Mouse (Mus musculus) R1 (cell line): Measurements from ENCODE around the gene Sgta.
A peak's percentile ranks its signal among the peaks of the same experiment; 100 is the strongest.

ENCODE experiments used
- DNase-seq: peaks from one replicate; pipeline ENCODE4 v3.0.0-alpha.2; 2018; ENCODE audit warnings: low read depth, low spot score

Sgta gene

DNA sequence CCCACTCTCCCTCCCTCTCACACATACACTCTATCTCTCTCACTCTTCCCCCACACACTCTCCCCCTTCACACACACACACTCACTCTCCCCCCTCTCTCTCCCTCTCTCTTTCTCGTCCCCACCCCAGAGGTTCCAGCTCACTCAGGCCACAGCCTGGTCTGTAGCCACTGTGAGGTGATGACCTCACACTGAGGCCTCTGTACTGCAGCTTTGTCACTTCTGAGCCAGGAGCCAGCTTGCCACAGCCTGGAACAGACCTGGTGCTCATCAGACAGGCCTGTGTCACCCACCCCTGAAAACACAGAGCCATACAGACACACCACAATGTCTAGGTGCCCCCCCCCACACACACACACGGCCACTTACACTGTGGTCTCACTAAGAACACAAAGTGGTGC, 39.8 kb downstream of the Sgta start:
- no peak for DNase-seq

GRCm38 (mm10) chr10:81019687-81020086, 40.3 kb downstream of the Sgta start:
- DNase-seq: no peak

GRCm38 (mm10) chr10:81018326-81018725, 41.7 kb downstream of the Sgta start:
- DNase-seq: peak; percentile 96

DNA sequence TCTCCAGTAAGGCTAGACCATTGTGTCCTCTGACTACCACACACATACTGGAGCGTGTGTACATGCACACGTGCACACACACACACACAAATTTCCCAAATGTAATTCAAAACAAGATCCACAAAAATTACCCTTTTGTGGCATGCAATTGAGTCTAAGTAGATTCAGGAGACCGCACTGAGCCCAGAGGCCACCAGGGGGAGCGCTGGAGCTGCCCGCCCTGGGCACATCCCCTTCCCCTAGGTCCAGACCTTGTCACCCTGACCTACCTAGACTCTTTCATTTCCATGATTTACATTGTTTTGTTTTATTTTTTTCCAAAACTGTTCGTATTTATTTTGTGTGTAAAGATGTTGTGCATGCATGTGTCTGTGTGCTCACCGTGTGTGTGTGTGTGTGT, 43.3 kb downstream of the Sgta start:
- peak; percentile 72 for DNase-seq

GRCm38 (mm10) chr10:81015666-81016065, 44.3 kb downstream of the Sgta start:
- DNase-seq: no peak

GRCm38 (mm10) chr10:81014393-81015384, 45.3 kb downstream of the Sgta start, which contains the start of gene Gng7:
Gng7 (minus strand) TSS chr10:81014945.
- peak; percentile 98 for DNase-seq

DNA sequence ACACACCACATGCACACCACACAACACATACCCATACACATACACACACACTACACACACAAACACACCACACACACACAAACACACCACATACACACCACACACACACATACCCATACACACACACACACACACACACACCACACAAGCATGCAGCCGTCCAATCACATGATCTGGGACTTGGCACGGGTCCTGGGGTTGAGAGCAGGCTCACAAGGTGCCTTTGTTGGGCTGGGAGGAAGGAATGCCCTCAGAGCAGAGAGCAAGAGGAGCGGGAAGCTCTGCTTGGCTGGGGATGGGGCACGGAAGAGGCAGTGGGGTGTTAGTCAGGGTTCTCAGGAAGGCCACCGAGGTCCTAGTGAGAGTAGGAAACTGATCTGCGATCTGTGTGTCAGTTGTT, 49.1 kb downstream of the Sgta start:
- no peak for DNase-seq

DNA sequence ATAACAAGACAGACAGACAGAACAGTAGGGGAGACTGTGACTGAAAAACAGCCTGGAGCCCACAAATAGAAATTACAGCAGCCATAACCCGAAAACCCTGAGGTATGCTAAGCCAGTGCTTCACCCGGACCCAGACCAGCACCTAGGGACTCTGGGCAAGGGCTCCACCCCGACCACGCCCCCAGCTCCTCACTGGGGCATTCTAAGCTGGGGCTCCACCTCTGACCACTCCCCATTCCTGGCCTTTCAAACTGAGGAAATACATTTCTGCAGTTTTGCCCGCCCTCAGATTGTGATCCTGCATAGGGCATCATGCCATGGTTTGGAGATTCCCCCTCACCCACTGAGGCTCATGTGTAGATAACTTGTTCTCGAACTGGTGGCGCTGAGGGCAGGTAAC, 52.7 kb downstream of the Sgta start:
- DNase-seq: peak; percentile 77

- DNase-seq: no peak
These were observed 53.8 kb downstream of the Sgta start for GRCm38 (mm10) chr10:81006005-81006677.

DNA sequence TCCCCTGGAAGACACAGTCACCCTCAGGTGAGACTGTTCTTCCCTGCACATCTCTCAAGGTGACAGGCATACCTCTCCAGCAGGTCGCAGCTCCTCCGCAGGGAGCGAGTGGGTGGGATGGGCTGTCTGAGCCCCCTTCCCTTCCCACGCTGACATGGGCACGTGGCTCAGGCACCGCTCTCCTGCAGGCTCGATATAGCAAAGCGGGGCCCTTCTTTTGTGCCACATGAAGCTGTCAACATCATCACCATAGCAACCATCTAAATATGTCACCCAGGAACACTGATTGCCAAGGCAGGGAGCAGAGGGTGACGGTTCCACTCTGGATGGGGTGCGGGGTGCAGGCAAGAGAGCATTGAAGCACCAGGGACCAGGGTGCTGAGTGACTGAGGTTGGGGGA, 58.8 kb downstream of the Sgta start:
- no peak for DNase-seq

DNA sequence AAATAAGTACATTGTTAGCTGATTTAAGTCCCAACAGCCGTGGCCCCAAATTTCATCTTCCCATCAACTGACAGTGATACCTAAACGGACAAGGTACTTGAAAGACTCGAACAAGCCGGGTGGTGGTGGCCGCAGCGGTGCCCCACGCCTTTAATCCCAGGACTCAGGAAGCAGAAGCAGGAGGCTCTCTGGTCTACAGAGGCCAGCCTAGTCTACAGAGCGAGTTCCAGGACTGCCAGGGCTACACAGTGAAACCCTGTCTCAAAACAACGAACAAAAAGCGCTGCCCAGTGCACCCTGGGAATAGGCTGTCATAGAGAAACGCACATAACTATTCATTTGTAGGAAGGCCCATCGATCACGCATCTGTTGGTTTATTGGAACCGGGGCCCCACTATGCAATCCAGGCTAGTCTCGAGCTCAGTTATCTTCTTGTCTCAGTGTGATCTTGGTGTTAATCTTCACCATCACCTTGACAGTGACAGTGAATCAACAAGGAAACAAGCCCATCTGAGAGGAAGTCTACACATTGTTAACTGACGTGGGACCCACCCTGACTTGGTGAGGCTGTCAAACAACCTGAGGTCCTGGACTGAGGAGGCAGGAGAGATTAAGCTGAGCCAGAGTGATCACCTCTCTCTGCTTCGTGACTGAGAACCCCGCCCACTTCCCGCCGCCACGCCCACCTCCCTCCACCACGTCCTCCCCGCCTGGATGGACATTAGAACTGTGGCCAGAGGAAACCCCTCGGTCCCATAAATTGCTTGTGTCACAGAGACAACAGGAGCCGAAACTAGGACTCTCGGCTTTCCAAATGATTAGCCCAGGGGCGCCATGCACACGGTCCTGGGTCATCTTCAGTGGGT, 59.6 kb downstream of the Sgta start:
- DNase-seq: no peak

DNA sequence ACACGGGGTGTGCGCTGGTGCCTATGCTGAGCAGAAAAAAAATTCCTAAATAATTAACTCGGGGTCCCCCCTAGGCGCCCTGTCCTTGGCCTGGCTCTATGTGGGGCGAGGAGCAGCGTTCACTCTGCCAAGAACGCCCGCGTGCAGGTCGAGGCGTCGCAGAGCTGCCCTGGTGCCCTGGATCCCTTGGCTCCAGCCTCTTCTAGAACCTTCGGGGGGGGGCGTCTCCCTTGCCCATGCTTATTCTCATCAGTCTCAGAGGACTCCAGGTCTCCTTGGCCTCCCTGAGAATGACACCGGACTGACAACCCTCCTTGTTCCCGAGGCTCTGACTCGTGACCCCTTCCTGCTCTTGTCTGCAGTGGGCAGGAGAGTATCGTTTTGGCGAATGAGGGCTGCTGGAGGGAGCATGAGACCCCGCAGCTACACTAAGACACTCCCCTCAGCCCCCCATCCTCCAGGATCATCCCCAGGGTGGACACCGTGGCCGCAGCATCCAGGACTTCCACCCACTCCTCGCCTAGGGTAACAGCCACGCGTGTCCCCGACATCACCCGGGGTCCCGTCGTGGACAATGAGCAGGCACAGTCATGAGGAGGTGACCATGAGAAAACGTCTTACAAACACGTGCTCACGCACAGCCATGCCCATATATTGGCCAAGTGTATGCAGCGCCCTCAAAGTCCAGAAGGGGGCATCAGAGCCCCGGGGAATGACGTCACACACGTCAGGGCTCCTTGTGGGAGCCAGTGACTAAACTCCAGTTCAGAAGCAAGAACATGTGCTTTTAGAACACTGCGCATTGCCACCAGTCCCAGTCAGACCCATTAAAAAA, 60.4 kb downstream of the Sgta start:
- DNase-seq: peak; percentile 90

DNA sequence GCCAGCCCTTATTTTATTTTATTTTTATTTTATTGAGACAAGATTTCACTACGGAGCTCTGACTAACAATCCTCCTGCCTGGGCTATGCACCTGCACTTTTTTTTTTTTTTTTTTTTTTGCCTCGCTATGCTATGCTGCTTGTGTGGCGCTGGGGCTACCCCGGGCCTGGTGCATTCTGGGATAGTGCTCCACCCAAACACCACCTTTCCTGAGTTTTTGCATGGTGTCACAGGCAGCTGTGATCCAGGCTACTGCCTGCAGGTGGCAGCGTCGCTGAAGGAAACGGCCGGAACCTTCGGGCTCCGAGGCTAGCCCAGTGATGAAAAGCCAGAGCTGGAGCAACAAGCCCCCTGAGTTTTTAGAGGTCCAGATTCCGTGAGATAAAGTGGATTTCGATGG, 61.2 kb downstream of the Sgta start:
- peak; percentile 92 for DNase-seq

DNA sequence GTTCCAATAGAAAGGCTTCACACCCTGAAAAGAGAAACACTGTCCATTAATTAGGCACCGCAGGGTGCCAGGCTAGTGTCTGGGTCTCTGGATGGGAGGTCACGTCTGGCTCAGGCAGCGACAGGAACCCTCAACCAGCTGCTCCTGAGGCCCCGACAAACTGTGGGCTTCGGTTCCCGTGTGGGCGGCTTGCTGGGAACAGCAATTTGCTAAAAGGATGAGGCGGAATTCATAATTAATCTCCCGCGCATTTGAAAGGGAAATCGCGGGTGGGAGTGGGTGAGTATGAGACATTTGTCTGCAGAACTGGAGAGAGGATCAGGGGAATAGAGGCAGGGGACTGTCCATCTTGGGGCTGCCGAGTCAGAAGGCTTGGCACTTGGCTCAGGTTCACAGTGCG, 62.0 kb downstream of the Sgta start:
- no peak for DNase-seq

DNA sequence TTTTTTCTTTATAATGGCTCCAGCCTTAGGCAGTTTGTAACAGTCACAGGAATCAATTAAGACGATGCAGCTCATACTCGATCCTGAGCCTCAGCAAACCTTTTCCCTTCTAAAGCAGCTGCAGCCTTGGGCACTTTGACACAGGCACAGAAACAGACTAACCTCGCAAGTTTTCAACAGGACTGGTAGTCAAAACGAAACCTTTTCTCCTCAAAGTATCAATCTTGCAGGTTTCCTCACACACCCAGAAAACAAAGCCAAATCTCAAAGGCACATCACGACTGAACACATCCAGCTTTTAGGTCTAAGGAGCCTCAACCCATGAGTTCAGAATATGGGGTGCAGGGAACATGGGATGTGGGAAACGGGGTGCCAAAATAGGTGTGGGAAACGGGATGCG, 62.6 kb downstream of the Sgta start:
- no peak for DNase-seq

DNA sequence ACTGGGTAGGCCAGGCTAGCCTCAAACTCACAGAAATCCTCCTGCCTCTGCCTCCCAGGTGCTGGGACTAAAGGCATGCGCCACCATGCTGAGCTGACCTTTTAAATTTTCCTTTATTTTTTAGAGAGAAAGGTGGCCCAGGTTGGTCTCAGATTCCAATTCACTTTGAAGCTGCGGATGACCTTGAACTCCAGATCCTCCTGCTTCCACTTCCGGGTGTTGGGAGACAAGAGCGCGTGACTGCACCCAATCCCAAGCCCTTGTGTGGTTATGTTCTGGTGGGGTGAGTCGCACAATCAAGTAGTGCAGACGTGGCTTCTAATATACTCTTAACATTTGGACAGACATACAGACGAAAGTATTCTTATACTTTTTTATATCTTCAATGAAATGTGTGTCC, 63.5 kb downstream of the Sgta start:
- DNase-seq: peak; percentile 77

GRCm38 (mm10) chr10:80995091-80995632, 64.8 kb downstream of the Sgta start:
- DNase-seq: peak; percentile 80

DNA sequence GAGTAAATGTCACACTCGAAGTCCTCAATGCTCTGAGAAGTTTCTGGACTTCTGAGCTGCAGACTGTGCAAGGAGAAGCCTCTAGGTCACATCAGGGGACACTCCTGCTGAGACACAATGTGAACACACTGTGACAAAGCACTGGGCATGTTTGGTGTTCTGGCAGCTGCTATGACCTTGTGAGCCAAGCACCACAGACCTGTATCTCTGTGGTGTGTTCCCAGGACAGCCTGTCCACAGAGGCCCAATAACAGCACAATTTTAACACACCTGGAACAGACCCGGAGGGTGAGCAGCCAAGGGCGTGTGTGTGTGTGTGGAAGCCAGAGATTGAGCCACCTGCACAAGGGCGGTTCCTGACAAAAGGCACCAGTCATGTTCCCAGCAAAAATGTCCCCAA, 65.4 kb downstream of the Sgta start:
- no peak for DNase-seq
